Mouse (Mus musculus) lung, adult 2 months (tissue): ENCODE measurements at regions not wholly inside any gene's neighbourhood (a gene's known extent, or its start where the extent isn't known, plus 50 kb on each side); places are given as distances from the start of the nearest gene placed in this dataset.

Source experiments
- CTCF ChIP-seq: fragments of 200-500 bp; IDR thresholded peaks from 2 replicates; pipeline ENCODE4 v1.5.1; 2011; ENCODE audit warnings: mild to moderate bottlenecking, low read length, control low read depth; ENCODE audit not compliant: insufficient read depth
- POLR2A ChIP-seq: fragments of 200-500 bp; IDR thresholded peaks from 2 replicates; pipeline ENCODE4 v1.6.1; 2011; ENCODE audit warnings: low read depth, mild to moderate bottlenecking, control low read depth, low read length, borderline replicate concordance; ENCODE audit errors: extremely low read depth

DNA sequence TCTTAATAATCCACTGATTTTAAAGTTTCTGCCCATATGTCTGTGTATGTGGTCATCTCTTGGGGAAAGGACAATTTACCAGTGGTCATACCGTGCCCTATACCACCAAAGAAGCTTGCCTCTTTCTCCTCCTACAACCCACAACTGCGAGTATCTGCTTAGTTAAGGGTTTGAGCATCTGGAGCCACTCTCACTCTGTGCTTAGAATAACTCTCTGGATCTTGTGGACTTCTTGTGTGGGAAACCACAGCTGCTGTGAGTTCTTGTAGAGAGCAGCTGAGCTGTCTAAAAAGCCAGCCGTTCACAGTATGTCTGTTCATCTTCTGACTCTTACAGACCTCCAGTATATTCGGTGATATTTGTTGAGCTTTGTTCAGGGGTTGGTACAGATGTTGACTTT is 342.0 kb downstream of the Rergl start:
- TF ChIP-seq POLR2A = no peak
- TF ChIP-seq CTCF = no peak
